ENCODE assay signal across 8 mouse cellular contexts in the genomic region with DNA sequence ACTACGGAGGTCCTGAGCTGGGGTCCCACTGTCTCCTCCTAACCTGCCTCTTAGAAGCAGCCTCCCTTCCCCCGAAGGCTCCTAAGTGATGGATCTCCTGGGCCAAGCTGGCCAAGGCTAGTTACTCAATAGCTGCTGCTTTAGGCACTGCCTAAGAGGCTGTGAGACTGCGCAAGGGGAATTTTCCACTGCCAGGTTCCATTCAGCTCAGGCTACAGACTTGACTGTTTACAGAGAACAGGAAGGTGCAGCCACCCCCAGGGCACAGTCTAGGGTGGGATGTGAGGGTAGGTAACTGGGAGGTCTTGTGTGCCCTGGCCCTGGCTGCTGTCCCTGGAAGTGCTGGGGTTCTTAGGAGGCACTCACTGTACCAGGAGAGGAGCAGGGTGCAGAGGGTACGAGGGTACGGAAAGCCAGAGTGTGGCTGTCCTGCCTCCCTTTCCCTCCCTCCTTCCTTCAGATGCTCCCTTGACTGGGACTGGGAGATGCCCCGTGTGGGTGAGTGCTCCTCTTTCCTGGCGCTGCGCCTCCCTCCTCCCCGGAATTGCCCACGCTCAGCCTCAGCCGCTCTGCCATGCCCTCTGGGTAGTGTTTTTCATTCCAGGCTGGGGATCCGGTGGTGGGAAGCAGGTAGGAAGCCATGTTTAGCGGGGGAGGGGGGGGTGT.
DNase-seq lines count a peak whose midpoint lies in the region; ATAC-seq and TF ChIP-seq lines count a peak whose summit lies in the region.

No protein-coding gene starts in this region.

- H3K9ac ChIP-seq in forebrain, embryonic 15.5 days (replicated peaks): no peak overlapping the region
- H3K9ac ChIP-seq in forebrain, embryonic 11.5 days (ENCODE audit: low read length): no peak overlapping the region
- peak overlapping the region; percentile 30; the same call in 1 of the 2 replicates for H3K9ac ChIP-seq in hindbrain, postnatal 0 days (replicated peaks; ENCODE audit: low read length)

- H3K27me3 ChIP-seq in forebrain, embryonic 15.5 days: no peaks in the 10 kb centered on the region
- no peaks in the 10 kb centered on the region for H3K27me3 ChIP-seq in forebrain, embryonic 11.5 days (ENCODE audit: control insufficient read depth, insufficient read depth, low read length)
- no peaks in the 10 kb centered on the region for H3K27me3 ChIP-seq in hindbrain, postnatal 0 days (ENCODE audit: insufficient read depth, low read length)

- 30% methylated on average over 12 of the region's 13 CpGs for WGBS in forebrain, embryonic 15.5 days
- 25% methylated on average over 13 of the region's 13 CpGs for WGBS in forebrain, embryonic 11.5 days
- 23% methylated on average over 13 of the region's 13 CpGs for WGBS in hindbrain, postnatal 0 days

- ATAC-seq in forebrain, embryonic 15.5 days (replicated peaks): peak; percentile 38; the same call in 1 of the 2 replicates
- ATAC-seq in forebrain, embryonic 11.5 days (replicated peaks; ENCODE audit: low FRiP score): no peak
- ATAC-seq in hindbrain, postnatal 0 days: peak; percentile 68
- ATAC-seq in monocyte, adult 5-6 weeks (replicated peaks; ENCODE audit: insufficient number of reproducible peaks, low FRiP score, low TSS enrichment, poor library complexity, severe bottlenecking): peak; percentile 28; the same call in 1 of the 2 replicates
- ATAC-seq in activated CD4-positive, CD25-positive, alpha-beta regulatory T cell, adult 4 months: no peak

- no peaks in the 10 kb centered on the region for H3K9me3 ChIP-seq in forebrain, embryonic 15.5 days
- no peaks in the 10 kb centered on the region for H3K9me3 ChIP-seq in forebrain, embryonic 11.5 days (ENCODE audit: control insufficient read depth, low read length)
- no peaks in the 10 kb centered on the region for H3K9me3 ChIP-seq in hindbrain, postnatal 0 days (ENCODE audit: low read length)

- H3K36me3 ChIP-seq in forebrain, embryonic 15.5 days: no peaks in the 10 kb centered on the region
- no peaks in the 10 kb centered on the region for H3K36me3 ChIP-seq in forebrain, embryonic 11.5 days (ENCODE audit: control insufficient read depth, insufficient read depth, low read length)
- H3K36me3 ChIP-seq in hindbrain, postnatal 0 days (ENCODE audit: insufficient read depth, low read length): no peaks in the 10 kb centered on the region

- H3K4me2 ChIP-seq in forebrain, embryonic 15.5 days (replicated peaks): no peak overlapping the region; the same call in 1 of the 2 replicates
- no peak overlapping the region for H3K4me2 ChIP-seq in forebrain, embryonic 11.5 days (ENCODE audit: low read depth, low read length, severe bottlenecking)
- peak overlapping the region; percentile 31 for H3K4me2 ChIP-seq in hindbrain, postnatal 0 days (ENCODE audit: low read depth, low read length)

- intact Hi-C loops in left cerebral cortex, postnatal 14 days (cut with DNase I): no loop called here

- H3K4me3 ChIP-seq in forebrain, embryonic 15.5 days: no peak overlapping the region
- H3K4me3 ChIP-seq in forebrain, embryonic 11.5 days (ENCODE audit: low read depth, low read length): no peak overlapping the region
- H3K4me3 ChIP-seq in hindbrain, postnatal 0 days (ENCODE audit: low read length): no peak overlapping the region

- no peak overlapping the region for H3K27ac ChIP-seq in forebrain, embryonic 15.5 days (replicated peaks)
- no peak overlapping the region for H3K27ac ChIP-seq in forebrain, embryonic 11.5 days (ENCODE audit: low read depth, low read length)
- H3K27ac ChIP-seq in hindbrain, postnatal 0 days: peak overlapping the region; percentile 6; the same call in 1 of the 2 replicates

- no peak for TF ChIP-seq CTCF in hindbrain, postnatal 0 days (IDR thresholded peaks at IDR 0.05; ENCODE audit: low read depth)

- DNase-seq in forebrain, embryonic 11.5 days (ENCODE audit: low spot score): no peak
- peak; percentile 93 for DNase-seq in brain, adult 2 months (ENCODE audit: low read depth, low spot score)
- DNase-seq in gastrocnemius, adult 8-10 months (ENCODE audit: low spot score in 2 of 2): peak; percentile 15 to 17
- DNase-seq in hindbrain, postnatal 0 days (ENCODE audit: low spot score): peak; percentile 35
- peak; percentile 13 to 25 for DNase-seq in left cerebral cortex, postnatal 14 days (ENCODE audit: low spot score in 2 of 2)

- H3K4me1 ChIP-seq in forebrain, embryonic 15.5 days: peaks cover 4% of the 10 kb centered on the region
- H3K4me1 ChIP-seq in forebrain, embryonic 11.5 days (replicated peaks; ENCODE audit: control insufficient read depth, insufficient read depth, low read length): no peaks in the 10 kb centered on the region
- H3K4me1 ChIP-seq in hindbrain, postnatal 0 days (ENCODE audit: insufficient read depth, low read length): peaks cover 6% of the 10 kb centered on the region

Comparison
In these comparisons a context has a peak if more than half of its experiments do, and no peak if none do; other contexts are left out.
1. ATAC-seq: peak in forebrain, embryonic 15.5 days (single experiment), hindbrain, postnatal 0 days (single experiment) and monocyte, adult 5-6 weeks (single experiment); none in forebrain, embryonic 11.5 days (single experiment) and activated CD4-positive, CD25-positive, alpha-beta regulatory T cell, adult 4 months (single experiment).